Mouse (Mus musculus): ENCODE results near the gene Lsp1. TPM values are rescaled to one million over a fixed set of nuclear protein-coding genes. Genes with fewer than 3 reads are reported as not detected.

Gene Lsp1
- polyA plus RNA-seq, 1 experiment from 2014 or later, result 8.0 TPM

DNA sequence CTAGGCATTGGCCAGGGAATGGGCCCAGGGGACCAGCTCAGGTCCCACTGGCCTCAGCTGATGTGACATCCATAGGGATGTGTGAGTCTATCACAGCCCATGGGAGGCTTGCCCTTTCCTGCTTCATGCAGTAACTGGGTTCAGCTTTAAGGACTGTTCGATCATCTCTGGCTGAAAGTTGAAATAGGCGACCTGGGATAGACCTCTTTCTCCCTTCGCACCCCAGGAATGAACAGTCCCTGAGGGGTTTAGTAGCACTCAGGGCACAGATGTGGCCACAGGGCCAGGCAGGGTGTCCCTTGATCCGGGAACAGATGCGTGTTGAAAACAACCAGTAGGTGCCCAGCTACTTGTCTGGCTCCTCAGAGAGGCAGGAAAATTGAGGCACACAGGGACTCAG, 15.7 kb downstream of the Lsp1 start:
- H3K4me2 ChIP-seq (ENCODE audit: low read length), result no peak overlapping the region
- no peak overlapping the region for H3K27ac ChIP-seq (replicated peaks; ENCODE audit: low read depth, low read length)
- WGBS, result 83% methylated on average over 5 of the region's 5 CpGs
- no peak for ATAC-seq (ENCODE audit: low FRiP score, low TSS enrichment)
- no peaks in the 10 kb centered on the region for H3K36me3 ChIP-seq (ENCODE audit: control insufficient read depth, insufficient read depth, low read length)
- no peak overlapping the region for H3K4me3 ChIP-seq (replicated peaks; ENCODE audit: low read depth, low read length)
- peaks cover 4% of the 10 kb centered on the region; the same call in 1 of the 2 replicates for H3K4me1 ChIP-seq (ENCODE audit: control insufficient read depth, insufficient read depth, low read length)
- no peaks in the 10 kb centered on the region for H3K27me3 ChIP-seq (ENCODE audit: control insufficient read depth, insufficient read depth, low read length)
- no peak for DNase-seq
- H3K9me3 ChIP-seq (ENCODE audit: control insufficient read depth, low read length), result no peaks in the 10 kb centered on the region
- no peak overlapping the region for H3K9ac ChIP-seq (replicated peaks; ENCODE audit: low read length)

- Histone ChIP-seq H3K4me2 (ENCODE audit: low read length) (no peak overlapping the region), H3K9me3 (ENCODE audit: control insufficient read depth, low read length) (no peaks in the 10 kb centered on the region), H3K9ac (replicated peaks; ENCODE audit: low read length) (no peak overlapping the region), H3K27ac (replicated peaks; ENCODE audit: low read depth, low read length) (no peak overlapping the region), H3K27me3 (ENCODE audit: control insufficient read depth, insufficient read depth, low read length) (no peaks in the 10 kb centered on the region), H3K36me3 (ENCODE audit: control insufficient read depth, insufficient read depth, low read length) (no peaks in the 10 kb centered on the region), H3K4me1 (ENCODE audit: control insufficient read depth, insufficient read depth, low read length) (peaks cover 10% of the 10 kb centered on the region), H3K4me3 (replicated peaks; ENCODE audit: low read depth, low read length) (no peak overlapping the region)
- DNase-seq, result no peak
- no peak for ATAC-seq (ENCODE audit: low FRiP score, low TSS enrichment)
- 89% methylated on average over 13 of the region's 13 CpGs for WGBS
Observed at GRCm38 (mm10) chr7:142476795-142477452, 16.3 kb downstream of the Lsp1 start.

GRCm38 (mm10) chr7:142478001-142478400, 17.4 kb downstream of the Lsp1 start:
- no peaks in the 10 kb centered on the region for H3K36me3 ChIP-seq (ENCODE audit: control insufficient read depth, insufficient read depth, low read length)
- H3K9ac ChIP-seq (replicated peaks; ENCODE audit: low read length), result no peak overlapping the region
- H3K4me3 ChIP-seq (replicated peaks; ENCODE audit: low read depth, low read length), result no peak overlapping the region
- no peak overlapping the region for H3K27ac ChIP-seq (replicated peaks; ENCODE audit: low read depth, low read length)
- WGBS, result 87% methylated on average over 6 of the region's 6 CpGs
- no peaks in the 10 kb centered on the region for H3K9me3 ChIP-seq (ENCODE audit: control insufficient read depth, low read length)
- ATAC-seq (ENCODE audit: low FRiP score, low TSS enrichment) (no peak), DNase-seq (no peak)
- peaks cover 13% of the 10 kb centered on the region for H3K4me1 ChIP-seq (ENCODE audit: control insufficient read depth, insufficient read depth, low read length)
- H3K4me2 ChIP-seq (ENCODE audit: low read length), result no peak overlapping the region
- H3K27me3 ChIP-seq (ENCODE audit: control insufficient read depth, insufficient read depth, low read length), result no peaks in the 10 kb centered on the region

DNA sequence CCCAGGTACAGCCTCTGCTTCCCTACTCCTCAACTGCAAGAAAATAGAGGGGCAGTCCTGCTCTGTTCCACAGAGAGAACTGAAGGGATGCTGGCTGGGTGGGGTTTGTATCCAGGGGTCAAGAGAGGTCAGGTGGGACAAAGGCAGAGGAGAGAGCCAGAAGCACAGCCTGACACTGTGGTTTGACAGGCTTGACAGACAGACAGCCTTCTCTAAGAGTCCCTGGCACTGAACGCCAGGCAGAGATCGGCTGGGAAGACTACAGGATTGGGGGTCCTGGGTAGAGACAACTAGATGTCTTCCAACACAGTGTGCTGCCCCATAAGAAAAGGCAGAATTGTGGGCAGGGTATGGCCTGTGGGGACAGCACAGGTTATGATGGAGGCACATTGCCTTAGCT, 18.0 kb downstream of the Lsp1 start:
- Histone ChIP-seq H3K4me3 (replicated peaks; ENCODE audit: low read depth, low read length) (no peak overlapping the region), H3K4me1 (ENCODE audit: control insufficient read depth, insufficient read depth, low read length) (peaks cover 13% of the 10 kb centered on the region), H3K36me3 (ENCODE audit: control insufficient read depth, insufficient read depth, low read length) (no peaks in the 10 kb centered on the region), H3K27ac (replicated peaks; ENCODE audit: low read depth, low read length) (no peak overlapping the region), H3K9me3 (ENCODE audit: control insufficient read depth, low read length) (no peaks in the 10 kb centered on the region), H3K4me2 (ENCODE audit: low read length) (no peak overlapping the region), H3K9ac (replicated peaks; ENCODE audit: low read length) (no peak overlapping the region), H3K27me3 (ENCODE audit: control insufficient read depth, insufficient read depth, low read length) (no peaks in the 10 kb centered on the region)
- DNase-seq, result no peak
- 20% methylated on average over 2 of the region's 2 CpGs for WGBS
- no peak for ATAC-seq (ENCODE audit: low FRiP score, low TSS enrichment)

DNA sequence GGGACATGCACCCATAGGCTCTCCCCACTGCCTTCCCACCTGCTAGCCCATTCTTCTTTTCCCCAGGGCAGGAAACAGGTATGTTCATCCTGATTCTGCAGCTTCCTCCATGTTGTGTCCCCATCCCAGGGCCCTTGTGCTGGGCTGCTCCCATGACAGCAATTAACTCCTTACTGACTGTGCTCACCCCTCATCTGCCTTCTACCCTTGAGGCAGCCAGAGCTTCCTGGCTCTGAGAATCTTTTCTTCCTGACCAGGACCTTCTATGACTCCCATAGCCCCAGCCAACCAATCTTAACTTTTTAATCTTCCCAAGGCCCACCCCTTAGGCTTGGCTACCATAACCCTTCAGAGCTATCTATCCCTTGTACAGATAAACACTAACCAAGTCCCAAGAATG, 18.7 kb downstream of the Lsp1 start:
- Histone ChIP-seq H3K4me3 (replicated peaks; ENCODE audit: low read depth, low read length) (no peak overlapping the region), H3K4me2 (ENCODE audit: low read length) (no peak overlapping the region), H3K27ac (replicated peaks; ENCODE audit: low read depth, low read length) (no peak overlapping the region), H3K9me3 (ENCODE audit: control insufficient read depth, low read length) (no peaks in the 10 kb centered on the region), H3K27me3 (ENCODE audit: control insufficient read depth, insufficient read depth, low read length) (no peaks in the 10 kb centered on the region), H3K4me1 (ENCODE audit: control insufficient read depth, insufficient read depth, low read length) (peaks cover 13% of the 10 kb centered on the region), H3K9ac (replicated peaks; ENCODE audit: low read length) (no peak overlapping the region), H3K36me3 (ENCODE audit: control insufficient read depth, insufficient read depth, low read length) (no peaks in the 10 kb centered on the region)
- no peak for ATAC-seq (ENCODE audit: low FRiP score, low TSS enrichment)
- no peak for DNase-seq

DNA sequence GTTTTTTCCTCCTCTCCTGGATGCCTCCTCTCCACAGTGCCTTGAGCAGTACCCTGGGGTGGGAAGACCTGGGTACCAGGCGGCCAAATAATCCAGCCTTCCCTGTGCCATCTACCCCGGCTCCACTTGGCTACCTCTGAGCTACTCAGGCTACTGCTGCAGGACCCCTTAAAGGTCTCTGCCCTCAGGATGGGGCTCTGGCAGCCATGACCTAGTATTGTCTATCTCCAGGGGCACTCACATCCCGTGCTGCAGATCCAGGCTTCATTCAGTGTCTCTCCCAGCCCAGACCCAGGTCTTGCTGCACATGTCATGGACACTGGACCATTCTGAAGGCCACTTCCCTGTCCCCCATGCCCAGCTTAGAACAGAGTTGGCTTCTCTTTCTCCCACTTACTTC, 19.3 kb downstream of the Lsp1 start:
- no peak for DNase-seq
- no peaks in the 10 kb centered on the region for H3K9me3 ChIP-seq (ENCODE audit: control insufficient read depth, low read length)
- no peak for ATAC-seq (ENCODE audit: low FRiP score, low TSS enrichment)
- 94% methylated on average over 3 of the region's 3 CpGs for WGBS
- no peak overlapping the region for H3K4me3 ChIP-seq (replicated peaks; ENCODE audit: low read depth, low read length)
- no peak overlapping the region for H3K9ac ChIP-seq (replicated peaks; ENCODE audit: low read length)
- H3K27ac ChIP-seq (replicated peaks; ENCODE audit: low read depth, low read length), result no peak overlapping the region
- peaks cover 13% of the 10 kb centered on the region for H3K4me1 ChIP-seq (ENCODE audit: control insufficient read depth, insufficient read depth, low read length)
- H3K36me3 ChIP-seq (ENCODE audit: control insufficient read depth, insufficient read depth, low read length), result no peaks in the 10 kb centered on the region
- H3K4me2 ChIP-seq (ENCODE audit: low read length), result no peak overlapping the region
- no peaks in the 10 kb centered on the region for H3K27me3 ChIP-seq (ENCODE audit: control insufficient read depth, insufficient read depth, low read length)

DNA sequence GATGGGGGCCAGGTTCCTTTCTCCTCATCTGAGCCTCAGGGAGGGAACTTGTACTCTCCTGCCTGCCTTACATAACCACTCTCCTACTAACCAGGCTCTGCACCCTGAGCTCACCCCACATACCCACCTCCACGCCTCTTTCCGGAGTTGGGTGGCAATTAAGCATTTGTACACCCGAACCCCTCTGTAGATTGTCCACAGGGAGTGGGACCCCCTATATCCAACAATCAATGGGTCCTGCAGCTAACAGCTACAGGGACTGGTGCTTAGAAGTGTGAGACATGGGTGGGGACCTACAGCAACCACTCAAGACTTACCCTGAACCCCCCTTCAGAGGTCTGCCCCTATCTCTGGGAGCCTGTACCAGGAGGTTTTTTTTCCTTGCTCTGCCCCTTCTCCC, 20.1 kb downstream of the Lsp1 start:
- Histone ChIP-seq H3K4me3 (replicated peaks; ENCODE audit: low read depth, low read length) (no peak overlapping the region), H3K4me2 (ENCODE audit: low read length) (no peak overlapping the region), H3K4me1 (ENCODE audit: control insufficient read depth, insufficient read depth, low read length) (peaks cover 13% of the 10 kb centered on the region), H3K9me3 (ENCODE audit: control insufficient read depth, low read length) (no peaks in the 10 kb centered on the region), H3K27ac (replicated peaks; ENCODE audit: low read depth, low read length) (no peak overlapping the region), H3K27me3 (ENCODE audit: control insufficient read depth, insufficient read depth, low read length) (no peaks in the 10 kb centered on the region), H3K36me3 (ENCODE audit: control insufficient read depth, insufficient read depth, low read length) (no peaks in the 10 kb centered on the region), H3K9ac (replicated peaks; ENCODE audit: low read length) (no peak overlapping the region)
- DNase-seq, result no peak
- WGBS, result 98% methylated on average over 3 of the region's 3 CpGs
- ATAC-seq (ENCODE audit: low FRiP score, low TSS enrichment), result no peak

DNA sequence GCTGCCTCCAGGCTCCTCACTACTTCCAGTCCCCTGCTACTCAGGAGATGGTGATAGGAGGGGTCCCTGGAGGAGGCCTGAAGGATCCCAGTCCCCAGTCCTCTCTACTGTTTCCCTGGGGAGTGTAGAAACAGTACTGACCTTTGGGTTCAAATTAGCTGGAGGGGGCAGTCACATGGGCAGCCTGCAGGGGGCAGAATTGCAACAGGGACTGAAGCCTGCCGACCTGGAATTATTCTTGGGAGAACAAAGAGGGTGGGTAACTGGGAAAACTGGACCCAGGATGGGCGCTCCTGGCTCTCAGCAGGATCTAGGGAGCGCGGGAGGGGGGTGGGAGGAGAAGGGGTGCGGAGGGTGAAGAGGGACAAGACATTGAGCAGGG, 20.6 kb downstream of the Lsp1 start:
- Histone ChIP-seq H3K27ac (replicated peaks; ENCODE audit: low read depth, low read length) (peak overlapping the region; percentile 54; the same call in 1 of the 2 replicates), H3K4me1 (ENCODE audit: control insufficient read depth, insufficient read depth, low read length) (peaks cover 13% of the 10 kb centered on the region), H3K4me3 (replicated peaks; ENCODE audit: low read depth, low read length) (peak overlapping the region; percentile 23), H3K36me3 (ENCODE audit: control insufficient read depth, insufficient read depth, low read length) (no peaks in the 10 kb centered on the region), H3K27me3 (ENCODE audit: control insufficient read depth, insufficient read depth, low read length) (no peaks in the 10 kb centered on the region), H3K9me3 (ENCODE audit: control insufficient read depth, low read length) (no peaks in the 10 kb centered on the region), H3K9ac (replicated peaks; ENCODE audit: low read length) (peak overlapping the region; percentile 55), H3K4me2 (ENCODE audit: low read length) (peak overlapping the region; percentile 62)
- WGBS, result 7% methylated on average over 5 of the region's 5 CpGs
- ATAC-seq (ENCODE audit: low FRiP score, low TSS enrichment) (no peak), DNase-seq (peak; percentile 69)

GRCm38 (mm10) chr7:142481568-142482255, 21.1 kb downstream of the Lsp1 start:
- Histone ChIP-seq H3K4me1 (ENCODE audit: control insufficient read depth, insufficient read depth, low read length) (peaks cover 13% of the 10 kb centered on the region), H3K27me3 (ENCODE audit: control insufficient read depth, insufficient read depth, low read length) (no peaks in the 10 kb centered on the region), H3K4me3 (replicated peaks; ENCODE audit: low read depth, low read length) (peak overlapping the region; percentile 23), H3K27ac (replicated peaks; ENCODE audit: low read depth, low read length) (peak overlapping the region; percentile 54), H3K36me3 (ENCODE audit: control insufficient read depth, insufficient read depth, low read length) (no peaks in the 10 kb centered on the region), H3K9me3 (ENCODE audit: control insufficient read depth, low read length) (no peaks in the 10 kb centered on the region), H3K9ac (replicated peaks; ENCODE audit: low read length) (peak overlapping the region; percentile 55), H3K4me2 (ENCODE audit: low read length) (peak overlapping the region; percentile 62)
- 1% methylated on average over 21 of the region's 22 CpGs for WGBS
- ATAC-seq (ENCODE audit: low FRiP score, low TSS enrichment) (peak; percentile 60), DNase-seq (peak; percentile 70)
